In the genomic region with DNA sequence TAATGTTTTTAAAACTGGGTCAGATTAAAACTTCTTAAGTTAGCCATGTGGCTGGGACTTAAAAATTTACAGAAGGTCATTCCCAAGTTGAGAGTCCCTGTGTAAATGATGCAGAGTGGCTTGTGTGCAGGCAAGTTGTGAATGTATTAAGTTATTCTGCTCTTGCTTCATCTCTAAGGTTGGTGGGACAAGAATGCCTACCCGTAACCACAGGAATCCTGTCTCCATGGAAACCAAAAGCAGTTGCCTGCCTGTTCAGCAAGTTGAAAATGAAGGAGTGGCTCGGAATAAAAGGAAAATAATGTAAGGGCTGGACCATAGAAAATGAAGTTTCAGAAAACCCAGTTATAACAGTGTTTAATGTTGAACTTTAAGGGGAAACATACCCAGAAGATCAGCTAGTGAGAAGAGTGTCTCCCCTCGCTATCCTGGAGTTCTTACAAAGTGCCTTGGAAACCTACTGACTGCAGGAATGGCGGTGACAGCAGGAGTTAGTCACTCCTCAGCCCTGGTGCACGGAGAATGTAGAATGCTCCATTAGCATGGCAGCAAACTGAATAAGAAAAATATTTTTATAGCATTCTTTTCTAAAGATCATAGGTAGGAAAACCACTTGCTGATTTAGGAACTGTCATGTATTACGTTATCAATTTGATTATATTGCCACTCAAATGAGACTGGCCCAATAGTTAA, we compare ENCODE assay signal across 10 mouse cellular contexts. TPM values are rescaled to one million over a fixed set of nuclear protein-coding genes. Genes with fewer than 3 reads are reported as not detected.
DNase-seq lines count a peak whose midpoint lies in the region; ATAC-seq lines count a peak whose summit lies in the region.
"Had no signal": no experiment of that assay in that cellular context is flagged by ENCODE, and none has a peak within 500 bp of the region (broad histone marks: within the 10 kb centered on the region; RNA-seq: fewer than 3 reads in every experiment).

No protein-coding gene starts in this region.

- no peaks in the 10 kb centered on the region for H3K27me3 ChIP-seq in embryonic facial prominence, embryonic 10.5 days (replicated peaks; ENCODE audit: low read depth, poor library complexity, severe bottlenecking)
- H3K27me3 ChIP-seq in kidney, embryonic 14.5 days (ENCODE audit: control insufficient read depth, insufficient read depth, low read length) = no peaks in the 10 kb centered on the region
- no peaks in the 10 kb centered on the region for H3K27me3 ChIP-seq in midbrain, embryonic 15.5 days (replicated peaks)
- H3K27me3 ChIP-seq: megakaryocyte, embryonic 14.5 days had no signal

- ATAC-seq in kidney, embryonic 14.5 days (ENCODE audit: low FRiP score, low TSS enrichment) = no peak
- ATAC-seq in midbrain, embryonic 15.5 days (replicated peaks) = no peak; the same call in 1 of the 2 replicates

- intact Hi-C loops in heart, postnatal 36 days (cut with DNase I) = no loop called here

- H3K9me3 ChIP-seq in embryonic facial prominence, embryonic 10.5 days = no peaks in the 10 kb centered on the region
- no peaks in the 10 kb centered on the region for H3K9me3 ChIP-seq in kidney, embryonic 14.5 days (ENCODE audit: control insufficient read depth, low read length)
- no peaks in the 10 kb centered on the region for H3K9me3 ChIP-seq in midbrain, embryonic 15.5 days
- H3K9me3 ChIP-seq: megakaryocyte, embryonic 14.5 days had no signal

- H3K4me3 ChIP-seq in embryonic facial prominence, embryonic 10.5 days = no peak overlapping the region
- H3K4me3 ChIP-seq in kidney, embryonic 14.5 days (ENCODE audit: low read length) = no peak overlapping the region
- no peak overlapping the region for H3K4me3 ChIP-seq in midbrain, embryonic 15.5 days
- H3K4me3 ChIP-seq: megakaryocyte, embryonic 14.5 days had no signal

- 0 out of 2 replicates have a peak overlapping the region, but pooled peaks have one; percentile 26 for H3K27ac ChIP-seq in embryonic facial prominence, embryonic 10.5 days (replicated peaks)
- peak overlapping the region; percentile 74; the same call in 1 of the 2 replicates for H3K27ac ChIP-seq in kidney, embryonic 14.5 days (ENCODE audit: low read depth, low read length)
- peak overlapping the region; percentile 33; the same call in 1 of the 2 replicates for H3K27ac ChIP-seq in midbrain, embryonic 15.5 days

- peak; percentile 48 for DNase-seq in kidney, adult 11 months
- DNase-seq in kidney, postnatal 25 days = no peak
- peak; percentile 24 for DNase-seq in embryonic facial prominence, embryonic 10.5 days (ENCODE audit: low spot score)
- no peak for DNase-seq in layer of hippocampus, postnatal 10 days (ENCODE audit: low spot score in 2 of 2)
- DNase-seq in heart, postnatal 36 days = no peak
- no peak for DNase-seq in c-Kit-positive CD71-positive TER-119-positive erythroid progenitor cells, embryonic 14.5 days (ENCODE audit: low spot score)
- DNase-seq: cerebellum, adult 9-10 months had no signal

- peaks cover 58% of the 10 kb centered on the region for H3K36me3 ChIP-seq in embryonic facial prominence, embryonic 10.5 days (replicated peaks)
- peaks cover 36% of the 10 kb centered on the region for H3K36me3 ChIP-seq in kidney, embryonic 14.5 days (ENCODE audit: control insufficient read depth, insufficient read depth, low read length)
- H3K36me3 ChIP-seq in midbrain, embryonic 15.5 days (replicated peaks) = peaks cover 8% of the 10 kb centered on the region; the same call in 1 of the 2 replicates

- no peak overlapping the region for H3K4me2 ChIP-seq in kidney, embryonic 14.5 days (replicated peaks; ENCODE audit: low read depth, low read length)
- H3K4me2 ChIP-seq in midbrain, embryonic 15.5 days = no peak overlapping the region

- peaks cover 14% of the 10 kb centered on the region for H3K4me1 ChIP-seq in embryonic facial prominence, embryonic 10.5 days
- H3K4me1 ChIP-seq in kidney, embryonic 14.5 days (ENCODE audit: control insufficient read depth, insufficient read depth, low read length) = 0 out of 2 replicates have a peak, but pooled peaks cover 3% of the 10 kb centered on the region
- peaks cover 12% of the 10 kb centered on the region for H3K4me1 ChIP-seq in midbrain, embryonic 15.5 days
- H3K4me1 ChIP-seq: megakaryocyte, embryonic 14.5 days had no signal

- WGBS in embryonic facial prominence, embryonic 10.5 days = 62% methylated on average over 6 of the region's 6 CpGs
- WGBS in kidney, embryonic 14.5 days = 59% methylated on average over 6 of the region's 6 CpGs
- WGBS in midbrain, embryonic 15.5 days = 26% methylated on average over 6 of the region's 6 CpGs

- no peak overlapping the region for H3K9ac ChIP-seq in kidney, embryonic 14.5 days (ENCODE audit: low read depth, low read length)
- no peak overlapping the region for H3K9ac ChIP-seq in midbrain, embryonic 15.5 days

RNA-seq across cellular contexts. Expression of gene Anxa2, which starts 21.4 kb away (rescaled TPM):
- 112 and 145 TPM in 2 replicates for polyA plus RNA-seq in embryonic facial prominence, embryonic 10.5 days (2016; fragmentation: Nextera tagmentation; extraction: Ambion mirVana)
- 463 and 482 TPM in 2 replicates for polyA plus RNA-seq in kidney, embryonic 14.5 days (2014; fragmentation: Nextera tagmentation; extraction: Ambion mirVana)
- 123 and 142 TPM in 2 replicates for polyA plus RNA-seq in midbrain, embryonic 15.5 days (2015; fragmentation: Nextera tagmentation; extraction: Ambion mirVana)
- 10 to 100 TPM; 17.7 to 19.2 TPM for total RNA-seq in layer of hippocampus, postnatal 10 days (2021)
- total RNA-seq in heart, postnatal 36 days (2021) = 10 to 100 TPM; 74.2 to 98.2 TPM

RNA-seq across cellular contexts. Expression of gene Ice2, which starts 34.3 kb away (rescaled TPM):
- polyA plus RNA-seq in embryonic facial prominence, embryonic 10.5 days (2016; fragmentation: Nextera tagmentation; extraction: Ambion mirVana) = 22.5 and 23.0 TPM in 2 replicates
- 19.7 and 23.3 TPM in 2 replicates for polyA plus RNA-seq in kidney, embryonic 14.5 days (2014; fragmentation: Nextera tagmentation; extraction: Ambion mirVana)
- polyA plus RNA-seq in midbrain, embryonic 15.5 days (2015; fragmentation: Nextera tagmentation; extraction: Ambion mirVana) = 9.0 and 11.0 TPM in 2 replicates
- total RNA-seq in layer of hippocampus, postnatal 10 days (2021) = 10 to 100 TPM; 10.9 to 13.2 TPM
- 1 to 10 TPM; 5.9 to 6.5 TPM for total RNA-seq in heart, postnatal 36 days (2021)

Comparison
In these comparisons a context has a peak if more than half of its experiments do, and no peak if none do; other contexts are left out.
1. DNase-seq: peak in kidney, adult 11 months (single experiment) and embryonic facial prominence, embryonic 10.5 days (single experiment); none in kidney, postnatal 25 days (0 of 2), layer of hippocampus, postnatal 10 days (0 of 2), heart, postnatal 36 days (0 of 2) and c-Kit-positive CD71-positive TER-119-positive erythroid progenitor cells, embryonic 14.5 days (single experiment).
2. Peak in every context shown above with its lines, with median percentiles within 50 percentile points of each other: H3K27ac ChIP-seq.